Mouse (Mus musculus) heart, adult 2 months (tissue): Measurements from ENCODE around the gene Plscr3. TPM values are rescaled to one million over a fixed set of nuclear protein-coding genes. Genes with fewer than 3 reads are reported as not detected.

Source experiments
- DNase-seq, 2 experiments: peaks; one replicate each; pipeline ENCODE4 v3.0.0; 2021
- H3K27ac ChIP-seq: fragments of 200-600 bp; 2 replicates; pipeline ENCODE4 v1.8.1; 2022
- H3K27me3 ChIP-seq: fragments of 200-500 bp; 2 replicates; pipeline ENCODE4 v1.6.1; 2012; ENCODE audit warnings: mild to moderate bottlenecking, low read length, inconsistent platforms, mixed read lengths; ENCODE audit not compliant: control insufficient read depth, insufficient read depth
- H3K36me3 ChIP-seq: fragments of 200-500 bp; 2 replicates; pipeline ENCODE4 v1.6.1; 2012; ENCODE audit warnings: low read length, inconsistent platforms; ENCODE audit not compliant: control insufficient read depth, insufficient read depth
- H3K4me1 ChIP-seq: fragments of 200-500 bp; 2 replicates; pipeline ENCODE4 v1.6.1; 2011; ENCODE audit warnings: low read length; ENCODE audit not compliant: control insufficient read depth, insufficient read depth
- H3K4me3 ChIP-seq: fragments of 200-600 bp; 2 replicates; pipeline ENCODE4 v1.8.1; 2022
- H3K79me2 ChIP-seq: fragments of 200-500 bp; replicated peaks from 2 replicates; pipeline ENCODE4 v1.6.1; 2012; ENCODE audit warnings: mild to moderate bottlenecking, inconsistent platforms, low read length, moderate library complexity, mixed read lengths; ENCODE audit not compliant: control insufficient read depth, insufficient read depth
- H3K9ac ChIP-seq: fragments of 200-500 bp; 2 replicates; pipeline ENCODE4 v1.6.1; 2012; ENCODE audit warnings: low read depth, mild to moderate bottlenecking, control low read depth, inconsistent platforms, low read length, mixed read lengths
- CTCF ChIP-seq: fragments of 200-600 bp; IDR thresholded peaks from 2 replicates; pipeline ENCODE4 v1.8.1; 2022; ENCODE audit warnings: antibody characterized with exemption, mild to moderate bottlenecking, moderate library complexity
- EP300 ChIP-seq: fragments of 200-500 bp; IDR thresholded peaks from 2 replicates; pipeline ENCODE4 v1.6.1; 2011; ENCODE audit warnings: low read depth, low read length, control low read depth; ENCODE audit not compliant: insufficient read depth
- POLR2A ChIP-seq: fragments of 200-500 bp; IDR thresholded peaks from 2 replicates; pipeline ENCODE4 v1.6.1; 2011; ENCODE audit warnings: mild to moderate bottlenecking, low read depth, low read length, control low read depth; ENCODE audit not compliant: insufficient read depth
- WGBS: fragments of 180-500 bp; shearing (Covaris S2); methylation state at CpG from one replicate; pipeline ENCODE4 v1.1.7; 2018; 5-methylcytosine and 5-hydroxymethylcytosine counted together
- intact Hi-C: fragments of 180-260 bp; cut with DNase I; formaldehyde crosslinking; loops from one replicate; pipeline ENCODE4 v1.15.1; 2025
- polyA plus RNA-seq: library from polyadenylated mRNA; depleted of rRNA; stranded (reverse); fragments of >200 nt; gene quantifications from 2 replicates; pipeline ENCODE4 v1.2.3, GENCODE M21; 2012
- total RNA-seq, 2 experiments: library from RNA; stranded (reverse); gene quantifications; 2 replicates each; pipeline ENCODE4 v1.2.3; 2021

The Plscr3 gene
- total and polyA plus RNA-seq, 3 experiments = 21.2 to 48.3 (median 22.4) TPM

GRCm38 (mm10) chr11:69818365-69818764 lies 27.8 kb upstream of the Plscr3 start, which contains the start of gene Spem2:
Gene Spem2, minus strand, starts transcription at chr11:69818465.
- Histone ChIP-seq H3K27me3 (no peaks in the 10 kb centered on the region), H3K4me1 (no peaks in the 10 kb centered on the region), H3K9ac (no peak within 1 kb of the TSS), H3K27ac (no peak within 1 kb of the TSS), H3K79me2 (no peaks in the 10 kb centered on the region), H3K4me3 (no peak within 1 kb of the TSS), H3K36me3 (no peaks in the 10 kb centered on the region)
- WGBS = 72% methylated on average over 2 of the region's 2 CpGs
- no peak for DNase-seq
- TF ChIP-seq POLR2A = no peak
- intact Hi-C loops = no loop called here

- no peaks in the 10 kb centered on the region for H3K27me3 ChIP-seq
- H3K27ac ChIP-seq = no peak overlapping the region
- DNase-seq = no peak
- no peaks in the 10 kb centered on the region for H3K79me2 ChIP-seq
- no peaks in the 10 kb centered on the region for H3K4me1 ChIP-seq
- H3K9ac ChIP-seq = no peak overlapping the region
- no peak overlapping the region for H3K4me3 ChIP-seq
- WGBS = 81% methylated on average over 8 of the region's 8 CpGs
- intact Hi-C loops = no loop called here
- no peak for TF ChIP-seq POLR2A
- no peak for TF ChIP-seq CTCF
- no peak for TF ChIP-seq EP300
- H3K36me3 ChIP-seq = no peaks in the 10 kb centered on the region
Observed at GRCm38 (mm10) chr11:69818871-69819270, 27.3 kb upstream of the Plscr3 start.

- Histone ChIP-seq H3K27me3 (no peaks in the 10 kb centered on the region), H3K27ac (no peak within 1 kb of the TSS), H3K79me2 (no peaks in the 10 kb centered on the region), H3K4me1 (no peaks in the 10 kb centered on the region), H3K9ac (no peak within 1 kb of the TSS), H3K4me3 (no peak within 1 kb of the TSS), H3K36me3 (no peaks in the 10 kb centered on the region)
- TF ChIP-seq EP300 (no peak), POLR2A (no peak), CTCF (no peak)
- no peak for DNase-seq
- WGBS = 81% methylated on average over 3 of the region's 3 CpGs
- intact Hi-C loops = no loop called here
Observed at GRCm38 (mm10) chr11:69822080-69822479, 24.1 kb upstream of the Plscr3 start, which contains the start of gene Spem1. Gene Spem1, minus strand, starts transcription at chr11:69822180.

- Histone ChIP-seq H3K27me3 (no peaks in the 10 kb centered on the region), H3K4me1 (no peaks in the 10 kb centered on the region), H3K4me3 (no peak overlapping the region), H3K36me3 (no peaks in the 10 kb centered on the region), H3K79me2 (no peaks in the 10 kb centered on the region), H3K9ac (no peak overlapping the region), H3K27ac (no peak overlapping the region)
- TF ChIP-seq CTCF (no peak), POLR2A (no peak), EP300 (no peak)
- whole genome bisulfite sequencing = 66% methylated on average over 2 of the region's 2 CpGs
- intact Hi-C loops = no loop called here
- DNase-seq = no peak
Observed at GRCm38 (mm10) chr11:69823456-69823855, 22.7 kb upstream of the Plscr3 start.

GRCm38 (mm10) chr11:69828832-69829231 lies 17.3 kb upstream of the Plscr3 start:
- H3K27ac ChIP-seq = no peak overlapping the region
- no peak overlapping the region for H3K9ac ChIP-seq
- H3K36me3 ChIP-seq = no peaks in the 10 kb centered on the region
- DNase-seq = no peak
- intact Hi-C loops = no loop called here
- H3K4me3 ChIP-seq = no peak overlapping the region
- 91% methylated on average over 5 of the region's 5 CpGs for WGBS
- no peaks in the 10 kb centered on the region for H3K4me1 ChIP-seq
- no peaks in the 10 kb centered on the region for H3K79me2 ChIP-seq
- no peaks in the 10 kb centered on the region; the same call in 1 of the 2 replicates for H3K27me3 ChIP-seq
- TF ChIP-seq EP300 = no peak
- TF ChIP-seq CTCF = no peak
- no peak for TF ChIP-seq POLR2A

- no peak overlapping the region for H3K27ac ChIP-seq
Observed at GRCm38 (mm10) chr11:69833554-69833953, 12.6 kb upstream of the Plscr3 start.

More at GRCm38 (mm10) chr11:69833554-69833953, 12.6 kb upstream of the Plscr3 start:
- intact Hi-C loops = no loop called here
- 73% methylated on average over 8 of the region's 8 CpGs for WGBS
- Histone ChIP-seq H3K27me3 (no peaks in the 10 kb centered on the region; the same call in 1 of the 2 replicates), H3K36me3 (no peaks in the 10 kb centered on the region), H3K4me3 (no peak overlapping the region; the same call in 1 of the 2 replicates), H3K4me1 (no peaks in the 10 kb centered on the region; the same call in 1 of the 2 replicates), H3K9ac (no peak overlapping the region; the same call in 1 of the 2 replicates), H3K79me2 (no peaks in the 10 kb centered on the region)
- DNase-seq = no peak
- TF ChIP-seq CTCF (no peak), POLR2A (no peak), EP300 (no peak)
